Mouse (Mus musculus) thymus, adult 2 months (tissue): ENCODE data around the gene Olfr113.

ENCODE experiments used
- CTCF ChIP-seq: fragments of 200-500 bp; IDR thresholded peaks from 2 replicates; pipeline ENCODE4 v1.5.1; 2012; ENCODE audit warnings: mild to moderate bottlenecking, control low read depth, low read length, moderate library complexity, borderline replicate concordance; ENCODE audit not compliant: control insufficient read depth, poor library complexity, insufficient read depth; ENCODE audit errors: extremely low read depth
- POLR2A ChIP-seq: fragments of 200-500 bp; IDR thresholded peaks from 2 replicates; pipeline ENCODE4 v1.6.1; 2012; ENCODE audit warnings: mild to moderate bottlenecking, low read length, control low read depth, moderate library complexity; ENCODE audit not compliant: control insufficient read depth, poor library complexity, insufficient read depth; ENCODE audit errors: extremely low read depth

DNA sequence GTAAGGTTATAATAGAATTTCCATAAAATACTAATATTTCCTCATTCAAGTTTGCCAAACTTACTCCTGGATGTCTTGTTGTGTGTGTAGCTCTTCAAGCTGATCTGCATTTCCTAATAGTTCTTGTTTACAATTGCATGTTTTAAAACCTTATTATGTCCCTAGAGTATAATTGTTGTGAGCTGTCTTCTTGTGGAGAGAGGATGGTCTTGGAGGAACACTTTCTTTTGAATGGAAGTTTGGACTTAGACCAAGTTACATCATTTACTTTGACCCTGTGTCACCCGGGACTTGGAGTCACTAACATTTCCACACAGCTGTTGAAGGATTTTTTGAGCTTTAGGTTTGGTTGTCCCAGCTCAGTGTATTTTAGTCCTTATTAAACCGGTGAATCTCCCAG is 49.5 kb upstream of the Olfr113 start, which contains the start of the genes Olfr115 and Olfr116:
- no peak for TF ChIP-seq CTCF
- no peak for TF ChIP-seq POLR2A
